Mouse (Mus musculus) R1 (cell line): ENCODE data around the gene Tfdp2.
A peak's percentile ranks its signal among the peaks of the same experiment; 100 is the strongest.
"Not testable (repeated sequence)": the region's sequence is repeated elsewhere in the genome, so short reads cannot be mapped to it uniquely, and the experiment has no call there.

Experiments used
- DNase-seq: peaks from one replicate; pipeline ENCODE4 v3.0.0-alpha.2; 2018; ENCODE audit warnings: low read depth, low spot score

Tfdp2 gene

GRCm38 (mm10) chr9:96299324-96300008, 103.4 kb downstream of the Tfdp2 start:
- no peak for DNase-seq

DNA sequence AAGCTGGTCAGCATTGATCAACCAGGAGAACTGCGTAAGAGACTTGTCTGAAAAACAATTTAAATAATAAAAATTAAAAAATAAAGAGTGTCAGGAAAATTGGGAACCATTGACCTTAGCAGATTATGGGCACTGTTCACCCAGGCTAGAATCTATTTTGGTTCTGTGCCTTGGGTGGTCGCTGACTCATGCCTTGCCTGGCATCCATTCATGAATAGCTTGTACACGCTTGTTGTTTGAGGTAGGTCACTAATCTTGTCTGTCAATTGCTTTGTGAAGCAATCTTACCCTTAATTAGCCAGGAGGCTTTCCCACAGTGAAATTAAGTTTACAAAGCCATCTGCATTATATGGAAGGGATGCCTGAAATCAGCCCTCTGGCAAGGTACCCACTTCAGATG, 112.7 kb downstream of the Tfdp2 start:
- DNase-seq = no peak

DNA sequence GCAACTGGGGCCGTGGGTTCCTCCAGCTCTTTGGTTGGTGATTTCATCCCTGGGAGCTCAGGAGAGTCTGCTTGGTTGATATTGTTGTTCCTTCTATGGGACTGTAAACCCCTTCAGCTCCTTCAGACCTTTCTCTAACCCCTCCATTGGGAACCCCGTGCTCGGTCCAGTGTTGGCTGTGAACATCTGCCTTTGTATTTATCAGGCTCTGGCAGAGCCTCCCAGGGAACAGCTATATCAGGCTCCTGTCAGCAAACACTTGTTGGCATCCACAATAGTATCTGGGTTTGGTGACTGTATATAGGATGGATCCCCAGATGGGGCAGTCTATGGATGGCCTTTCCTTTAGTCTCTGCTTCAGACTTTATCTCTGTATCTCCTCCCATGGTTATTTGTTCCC, 116.0 kb downstream of the Tfdp2 start:
- DNase-seq = no peak

DNA sequence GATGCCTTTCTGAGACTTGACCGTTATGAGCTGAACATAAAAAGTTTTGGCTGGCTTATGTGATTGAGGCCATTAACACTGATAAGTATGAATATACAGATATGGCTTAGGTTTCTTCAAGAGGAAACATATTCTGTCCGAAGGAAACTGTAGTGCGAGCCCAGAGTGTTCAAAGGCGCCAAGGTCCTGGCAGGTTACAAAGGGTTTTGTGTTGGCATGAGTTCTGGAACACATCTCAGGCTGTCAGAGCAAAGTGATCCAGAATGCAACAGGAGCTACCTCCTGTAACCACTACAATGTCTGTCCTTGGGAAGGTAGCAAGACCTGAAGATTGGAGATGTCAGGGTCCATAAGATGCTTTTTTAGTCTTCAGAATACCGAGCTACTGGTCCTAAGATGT, 123.3 kb downstream of the Tfdp2 start:
- DNase-seq = no peak

- no peak for DNase-seq
Measured at GRCm38 (mm10) chr9:96320551-96320980, 124.5 kb downstream of the Tfdp2 start.

DNA sequence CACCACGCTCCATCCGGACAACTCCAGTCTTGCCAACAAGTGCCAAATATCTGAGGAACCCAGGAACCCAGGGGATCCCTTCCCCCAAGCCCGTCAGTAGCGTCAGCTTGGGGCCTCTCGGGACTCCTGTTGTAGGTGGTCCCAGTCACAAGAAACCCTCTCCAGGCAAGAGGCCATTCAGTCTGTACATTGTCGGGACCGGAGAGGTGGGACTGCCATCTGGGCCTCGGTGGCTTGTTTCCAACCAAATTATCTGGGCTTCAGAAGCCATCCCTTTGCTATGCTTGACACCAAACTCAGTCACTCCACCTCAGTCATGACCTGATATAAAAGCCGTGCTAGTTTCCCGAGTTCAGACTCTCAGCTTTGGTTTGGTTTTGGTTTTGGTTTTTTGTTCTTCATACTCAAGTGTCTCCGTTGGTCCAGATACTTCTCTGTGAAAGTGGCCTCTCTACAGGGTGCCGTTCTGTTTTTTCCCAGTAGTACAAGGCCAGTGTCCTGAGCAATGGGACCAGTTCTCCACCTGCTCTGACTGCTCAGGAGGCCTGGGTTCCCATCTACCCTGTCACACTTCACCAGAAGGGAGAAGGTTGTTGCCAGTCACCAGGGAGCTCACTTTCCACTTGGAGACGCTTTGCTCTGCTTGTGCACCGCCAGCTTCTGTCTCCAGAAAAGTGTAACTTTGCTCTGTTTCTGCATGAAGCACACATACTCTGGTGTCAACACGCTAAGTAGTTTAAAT, 126.5 kb downstream of the Tfdp2 start:
- DNase-seq = no peak

DNA sequence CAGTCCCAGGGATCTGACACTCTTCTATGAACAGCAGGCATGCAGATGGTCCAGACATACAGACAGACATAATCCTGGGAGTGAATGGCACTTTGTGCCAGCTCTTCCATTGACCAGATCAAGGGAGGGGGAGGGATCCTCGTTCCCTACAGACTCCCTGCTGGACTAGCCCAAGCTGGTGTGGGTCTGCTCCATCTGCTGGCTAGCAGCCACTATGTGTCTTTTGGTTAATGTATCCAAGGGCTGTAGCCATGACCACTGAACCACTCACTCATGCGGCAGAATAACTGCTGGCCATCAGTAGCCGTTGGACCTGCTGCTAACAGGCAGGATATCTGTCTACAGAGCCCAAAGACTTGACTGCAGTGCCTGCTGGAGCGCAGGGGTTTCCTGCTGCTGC, 128.4 kb downstream of the Tfdp2 start:
- DNase-seq = peak; percentile 28

GRCm38 (mm10) chr9:96326496-96326923, 130.4 kb downstream of the Tfdp2 start:
- no peak for DNase-seq

DNA sequence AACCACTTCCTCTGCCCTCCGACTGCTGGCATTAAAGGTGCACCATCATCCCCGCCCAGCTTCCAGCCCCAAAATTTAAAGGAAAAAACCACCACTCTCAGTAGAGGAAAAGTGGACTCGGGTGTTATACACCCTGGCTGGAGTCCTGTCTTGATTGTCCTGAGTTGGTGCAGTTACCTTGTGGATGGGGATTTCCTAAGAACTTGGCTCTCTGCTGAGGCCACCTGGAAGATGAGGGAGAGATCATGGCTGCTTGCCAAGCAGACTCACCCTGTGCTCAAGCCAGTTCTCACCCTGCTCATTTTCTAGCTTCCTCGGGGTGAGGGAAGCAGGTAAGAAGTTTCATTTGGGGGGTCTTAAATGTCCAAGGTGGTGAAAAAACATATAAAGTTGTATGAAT, 132.2 kb downstream of the Tfdp2 start:
- DNase-seq = no peak

GRCm38 (mm10) chr9:96331146-96331545, 135.1 kb downstream of the Tfdp2 start:
- DNase-seq = peak; percentile 20

- DNase-seq = no peak
Measured at GRCm38 (mm10) chr9:96345750-96346149, 149.7 kb downstream of the Tfdp2 start.

GRCm38 (mm10) chr9:96348885-96349284, 152.8 kb downstream of the Tfdp2 start:
- peak; percentile 44 for DNase-seq

DNA sequence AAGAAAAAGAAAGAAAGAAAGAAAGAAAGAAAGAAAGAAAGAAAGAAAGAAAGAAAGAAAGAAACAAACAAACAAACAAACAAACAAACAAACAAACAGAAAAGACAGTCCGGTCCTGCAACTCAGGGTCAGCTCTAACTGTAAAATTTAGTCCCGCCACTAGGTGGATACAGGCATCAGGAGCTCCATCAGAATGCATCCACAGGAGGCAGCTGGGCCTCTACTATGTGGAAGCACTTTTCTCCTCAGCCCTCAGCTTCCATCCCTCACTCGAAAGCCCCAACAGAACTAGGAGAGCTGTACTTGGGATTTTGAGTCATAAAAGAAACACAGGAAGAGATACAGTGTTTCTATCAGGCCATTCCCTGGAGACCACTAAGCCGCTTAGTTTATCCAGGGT, 153.9 kb downstream of the Tfdp2 start:
- peak; percentile 79 for DNase-seq

DNA sequence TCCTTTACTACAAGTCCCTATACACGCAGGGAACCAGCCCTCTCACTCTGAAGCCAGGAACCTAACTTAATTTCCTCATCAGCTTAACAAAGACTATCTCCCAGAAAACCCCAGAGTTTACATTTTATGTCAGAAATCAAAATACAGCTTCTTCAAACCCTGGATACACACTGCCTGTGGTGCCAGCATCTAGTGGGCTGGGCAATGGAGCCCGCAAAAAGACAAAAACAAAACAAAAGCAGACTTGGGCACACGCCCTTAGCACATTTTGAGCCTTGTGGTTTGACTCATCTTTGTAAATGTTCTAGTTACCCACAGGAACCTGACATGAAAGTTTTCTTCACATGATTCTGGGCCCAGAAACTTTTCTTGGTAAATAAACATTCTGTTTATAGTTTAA, 154.4 kb downstream of the Tfdp2 start:
- no peak for DNase-seq

DNA sequence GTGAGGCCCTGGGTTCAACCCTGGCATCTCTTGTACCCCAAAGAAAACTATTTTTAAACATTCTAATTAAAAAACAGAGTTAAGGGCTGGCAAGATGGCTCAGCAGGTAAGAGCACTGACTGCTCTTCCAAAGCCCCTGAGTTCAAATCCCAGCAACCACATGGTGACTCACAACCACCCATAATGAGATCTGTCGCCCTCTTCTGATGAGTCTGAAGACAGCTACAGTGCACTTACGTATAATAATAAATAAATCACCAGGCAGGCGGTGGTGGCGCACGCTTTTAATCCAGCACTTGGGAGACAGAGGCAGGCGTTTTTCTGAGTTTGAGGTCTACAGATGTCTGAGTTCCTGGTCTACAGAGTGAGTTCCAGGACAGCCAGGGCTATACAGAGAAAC, 155.7 kb downstream of the Tfdp2 start:
- DNase-seq = not testable (repeated sequence)

DNA sequence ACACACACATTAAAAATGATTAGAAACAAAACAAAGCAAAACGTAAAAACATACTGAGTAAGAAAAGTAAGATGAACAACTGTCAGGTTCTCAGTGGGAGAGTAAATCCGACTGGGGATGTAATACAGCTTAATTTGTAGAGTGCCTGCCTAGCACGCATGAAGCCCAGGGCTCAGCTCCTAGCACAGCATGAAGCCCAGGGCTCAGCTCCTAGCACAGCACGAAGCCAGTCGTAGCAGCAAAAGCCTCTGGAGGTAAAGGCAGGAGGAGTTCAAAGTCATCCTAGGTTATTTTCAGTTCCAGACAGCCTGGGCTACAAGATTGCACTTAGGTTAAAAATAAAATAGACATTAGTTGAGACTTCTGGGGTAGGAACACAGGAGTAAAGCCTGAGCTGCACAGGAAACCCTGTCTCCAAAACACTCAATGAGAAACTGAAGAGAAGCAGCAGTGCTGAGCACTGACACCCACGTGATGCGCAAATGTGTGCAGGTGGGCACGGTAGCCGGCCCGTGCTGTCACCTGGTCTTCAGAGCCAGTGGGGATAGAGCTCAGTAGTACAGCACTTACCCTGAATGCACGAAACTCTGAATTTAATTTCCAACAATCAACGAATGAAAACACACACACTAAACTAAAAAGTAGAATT, 157.2 kb downstream of the Tfdp2 start:
- peak; percentile 69 for DNase-seq

- DNase-seq = peak; percentile 20
Measured at GRCm38 (mm10) chr9:96353799-96354198, 157.7 kb downstream of the Tfdp2 start.

GRCm38 (mm10) chr9:96360056-96360455, 164.0 kb downstream of the Tfdp2 start:
- no peak for DNase-seq

- peak; percentile 62 for DNase-seq
Measured at GRCm38 (mm10) chr9:96363581-96364140, 167.6 kb downstream of the Tfdp2 start.

GRCm38 (mm10) chr9:96364141-96364838, 168.2 kb downstream of the Tfdp2 start, which contains the start of gene Atp1b3:
Gene Atp1b3, minus strand, starts transcription at chr9:96364442.
- peak; percentile 93 for DNase-seq

GRCm38 (mm10) chr9:96365271-96365872, 169.3 kb downstream of the Tfdp2 start:
- DNase-seq = no peak
